Mouse (Mus musculus): ENCODE data around the gene Clint1. TPM values are rescaled to one million over a fixed set of nuclear protein-coding genes. Genes with fewer than 3 reads are reported as not detected.

The Clint1 gene
- polyA plus RNA-seq, 1 experiment from 2014 or later, result 60.3 TPM

DNA sequence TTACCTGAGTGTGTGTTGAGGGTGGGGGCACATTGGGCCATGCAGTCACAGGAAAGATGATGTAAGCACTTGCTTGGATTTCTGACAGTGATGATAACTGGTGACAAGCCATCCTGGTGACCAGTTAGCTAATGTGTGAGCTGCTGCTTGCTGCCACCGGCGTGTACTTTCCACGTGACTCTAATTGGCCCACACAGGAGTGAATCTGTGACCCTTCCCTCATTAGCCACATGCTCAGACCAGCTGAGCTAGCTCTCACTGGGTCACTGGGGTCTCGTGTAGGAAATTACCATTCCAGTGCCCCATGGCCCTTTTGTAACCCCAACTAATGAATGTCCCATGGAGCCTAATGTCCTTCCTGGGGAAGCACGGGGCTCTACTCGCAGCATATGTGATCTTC, 73.6 kb downstream of the Clint1 start:
- Histone ChIP-seq H3K36me3 (peaks cover 10% of the 10 kb centered on the region), H3K27me3 (ENCODE audit: low read depth, poor library complexity, severe bottlenecking) (no peaks in the 10 kb centered on the region), H3K27ac (replicated peaks) (peak overlapping the region; percentile 83), H3K4me1 (peaks cover 38% of the 10 kb centered on the region), H3K9me3 (replicated peaks) (no peaks in the 10 kb centered on the region), H3K4me3 (no peak overlapping the region)
- no peak for DNase-seq (ENCODE audit: low spot score)
- WGBS, result 63% methylated on average over 6 of the region's 6 CpGs

DNA sequence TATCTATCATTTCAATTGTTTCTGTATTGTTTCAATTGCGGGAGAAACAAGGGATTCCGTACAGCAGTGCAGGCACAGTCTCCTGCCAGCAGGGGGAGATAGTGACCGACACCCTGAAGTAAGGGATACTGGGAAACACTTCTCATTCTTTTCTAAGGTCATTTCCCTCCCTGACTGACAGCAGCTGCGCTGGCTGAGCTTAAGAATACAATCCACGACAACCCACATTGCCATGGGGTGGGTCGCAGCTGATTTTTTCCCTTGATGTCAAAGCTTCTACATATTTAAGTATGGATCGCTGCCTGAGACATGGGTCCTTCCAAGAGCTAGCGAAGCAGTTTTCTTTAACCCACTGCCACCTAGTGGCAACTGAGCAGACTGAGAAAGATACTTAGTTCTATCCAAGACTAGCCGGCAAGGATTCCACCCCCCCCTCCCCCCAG, 74.8 kb downstream of the Clint1 start:
- Histone ChIP-seq H3K27me3 (ENCODE audit: low read depth, poor library complexity, severe bottlenecking) (no peaks in the 10 kb centered on the region), H3K9me3 (replicated peaks) (no peaks in the 10 kb centered on the region), H3K36me3 (peaks cover 20% of the 10 kb centered on the region), H3K4me3 (peak overlapping the region; percentile 55), H3K4me1 (peaks cover 26% of the 10 kb centered on the region), H3K27ac (replicated peaks) (peak overlapping the region; percentile 83)
- under 1% methylated on average over 9 of the region's 9 CpGs for WGBS
- DNase-seq (ENCODE audit: low spot score), result peak; percentile 84

DNA sequence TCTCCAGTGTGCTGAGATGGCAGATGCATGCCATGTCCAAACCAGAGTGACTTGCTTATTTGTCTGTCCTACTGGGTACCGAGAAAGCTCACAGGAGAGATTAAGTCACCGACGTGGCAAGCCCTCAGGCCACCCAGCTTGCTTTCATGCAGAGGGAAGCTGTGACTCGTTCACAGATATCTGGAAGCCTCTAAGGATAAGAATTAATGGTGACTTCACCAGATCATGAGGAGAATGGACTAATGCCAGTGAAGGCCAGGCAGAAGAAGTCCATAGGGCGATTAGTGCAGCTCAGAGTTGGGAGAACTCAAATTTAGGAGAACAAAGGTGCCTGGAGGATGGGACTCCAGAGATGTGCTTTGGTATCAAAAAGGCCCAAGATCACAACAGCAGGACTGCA, 75.6 kb downstream of the Clint1 start:
- Histone ChIP-seq H3K4me3 (no peak overlapping the region), H3K27ac (replicated peaks) (no peak overlapping the region), H3K27me3 (ENCODE audit: low read depth, poor library complexity, severe bottlenecking) (no peaks in the 10 kb centered on the region), H3K4me1 (peaks cover 18% of the 10 kb centered on the region), H3K36me3 (peaks cover 26% of the 10 kb centered on the region), H3K9me3 (replicated peaks) (no peaks in the 10 kb centered on the region)
- DNase-seq (ENCODE audit: low spot score), result no peak
- 62% methylated on average over 5 of the region's 5 CpGs for WGBS

DNA sequence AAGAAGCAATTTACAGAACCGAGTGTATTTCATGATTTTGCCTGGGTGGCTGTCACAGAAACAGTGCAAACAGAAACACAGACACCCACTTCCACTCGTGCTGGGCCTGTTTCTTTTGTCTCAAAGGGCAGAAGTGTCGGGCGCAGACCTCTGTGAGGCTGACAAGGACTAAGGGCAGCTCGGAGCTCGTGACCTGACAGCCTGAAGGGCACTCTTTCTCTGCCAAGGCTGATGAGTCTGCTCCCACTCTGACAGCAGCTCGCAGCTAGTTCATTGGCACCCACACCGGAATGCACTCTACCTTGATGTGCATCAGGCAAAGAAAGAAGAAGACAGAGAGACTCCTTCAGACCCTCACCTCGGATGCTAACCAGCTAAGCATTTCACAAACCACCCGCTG, 77.7 kb downstream of the Clint1 start:
- WGBS, result 86% methylated on average over 10 of the region's 10 CpGs
- Histone ChIP-seq H3K9me3 (replicated peaks) (no peaks in the 10 kb centered on the region), H3K27ac (replicated peaks) (no peak overlapping the region), H3K4me1 (peaks cover 15% of the 10 kb centered on the region), H3K4me3 (no peak overlapping the region), H3K27me3 (ENCODE audit: low read depth, poor library complexity, severe bottlenecking) (no peaks in the 10 kb centered on the region), H3K36me3 (peaks cover 47% of the 10 kb centered on the region)
- no peak for DNase-seq (ENCODE audit: low spot score)

DNA sequence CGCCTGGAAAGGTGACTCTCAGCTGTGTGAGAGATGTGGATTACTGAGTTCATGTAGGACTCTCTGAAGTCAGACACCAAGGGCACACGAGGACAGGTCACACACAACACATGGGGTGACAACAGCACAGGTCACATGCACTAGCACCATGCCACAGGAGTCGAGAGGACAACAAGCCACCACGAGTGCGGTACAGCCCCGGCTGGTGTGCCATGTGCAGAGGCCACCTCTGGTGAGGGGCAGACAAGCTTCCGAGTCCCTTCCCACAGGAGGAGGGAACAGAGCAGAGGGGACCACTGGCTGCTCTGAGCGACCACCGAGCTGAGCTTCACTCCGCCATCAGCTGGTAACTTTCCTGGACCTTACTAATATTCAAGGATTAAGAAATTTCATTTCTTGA, 80.9 kb downstream of the Clint1 start:
- no peak for DNase-seq (ENCODE audit: low spot score)
- WGBS, result 93% methylated on average over 10 of the region's 10 CpGs
- Histone ChIP-seq H3K27me3 (ENCODE audit: low read depth, poor library complexity, severe bottlenecking) (no peaks in the 10 kb centered on the region), H3K4me1 (no peaks in the 10 kb centered on the region), H3K4me3 (no peak overlapping the region), H3K27ac (replicated peaks) (no peak overlapping the region), H3K36me3 (peaks cover 79% of the 10 kb centered on the region), H3K9me3 (replicated peaks) (no peaks in the 10 kb centered on the region)

DNA sequence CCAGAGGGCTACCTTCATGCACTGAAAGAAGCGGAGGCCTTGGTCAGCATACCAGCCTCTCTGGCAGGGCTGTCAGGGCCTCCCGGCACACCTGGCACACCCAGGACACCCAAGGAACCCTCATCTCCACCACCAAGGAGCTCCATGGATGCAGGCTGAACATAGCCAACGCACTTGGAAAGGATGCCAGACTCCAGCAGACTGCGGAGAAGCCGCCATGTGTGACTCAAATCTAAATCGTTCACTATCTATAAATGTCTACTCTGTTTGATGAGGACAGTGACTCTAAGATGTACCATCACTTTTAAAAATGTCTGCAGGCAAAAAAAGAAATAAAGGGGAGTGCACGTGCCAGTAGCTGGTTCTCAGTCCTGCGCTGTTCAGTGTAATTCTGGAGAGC, 85.6 kb downstream of the Clint1 start:
- H3K9me3 ChIP-seq (replicated peaks), result no peaks in the 10 kb centered on the region
- H3K27ac ChIP-seq (replicated peaks), result no peak overlapping the region
- H3K4me3 ChIP-seq, result no peak overlapping the region
- DNase-seq (ENCODE audit: low spot score), result no peak
- WGBS, result 95% methylated on average over 8 of the region's 8 CpGs
- H3K4me1 ChIP-seq, result 0 out of 2 replicates have a peak, but pooled peaks cover 8% of the 10 kb centered on the region
- peaks cover 65% of the 10 kb centered on the region for H3K36me3 ChIP-seq
- no peaks in the 10 kb centered on the region for H3K27me3 ChIP-seq (ENCODE audit: low read depth, poor library complexity, severe bottlenecking)

DNA sequence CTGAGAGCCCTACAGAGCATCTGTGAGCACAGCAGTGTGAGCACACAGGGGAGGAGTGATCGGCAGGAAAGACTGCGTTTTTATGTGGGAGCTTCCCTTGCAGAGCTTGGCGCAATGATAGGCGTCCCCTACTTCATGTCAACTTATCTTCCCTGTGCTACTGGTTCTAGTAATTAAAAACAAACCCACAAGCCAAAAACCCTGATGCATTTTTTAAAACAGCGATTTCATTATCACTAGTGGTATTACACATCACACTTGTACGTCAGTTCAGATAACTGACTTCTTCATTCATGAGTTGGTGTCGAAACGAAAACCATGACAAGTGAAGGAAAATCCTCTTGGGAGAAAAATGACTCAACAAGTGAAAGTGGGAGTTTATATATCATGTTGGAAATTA, 87.1 kb downstream of the Clint1 start:
- H3K9me3 ChIP-seq (replicated peaks), result no peaks in the 10 kb centered on the region
- no peaks in the 10 kb centered on the region for H3K27me3 ChIP-seq (ENCODE audit: low read depth, poor library complexity, severe bottlenecking)
- no peak for DNase-seq (ENCODE audit: low spot score)
- H3K36me3 ChIP-seq, result peaks cover 50% of the 10 kb centered on the region
- no peak overlapping the region for H3K4me3 ChIP-seq
- H3K27ac ChIP-seq (replicated peaks), result no peak overlapping the region
- peaks cover 22% of the 10 kb centered on the region for H3K4me1 ChIP-seq
- WGBS, result 97% methylated on average over 8 of the region's 8 CpGs

DNA sequence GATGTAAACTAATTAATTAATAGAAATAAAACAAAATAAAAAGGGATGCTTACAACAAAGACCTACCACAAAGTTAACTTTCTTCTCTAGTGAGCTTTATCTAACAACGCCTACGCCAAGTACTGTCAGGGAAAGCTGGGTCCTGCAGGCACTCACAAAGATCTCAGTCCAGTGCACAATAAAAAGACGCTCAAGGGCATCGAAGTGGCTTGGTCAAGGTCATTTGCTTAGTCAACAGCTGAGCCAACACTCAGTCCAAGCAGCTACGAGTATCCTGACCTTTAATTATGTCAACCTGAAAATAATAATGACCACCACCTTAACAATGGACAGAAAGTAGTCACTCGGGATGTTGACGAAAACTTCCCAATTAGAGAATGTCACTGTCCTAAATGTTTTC, 90.4 kb downstream of the Clint1 start:
- WGBS, result 92% methylated on average over 7 of the region's 7 CpGs
- Histone ChIP-seq H3K27me3 (ENCODE audit: low read depth, poor library complexity, severe bottlenecking) (no peaks in the 10 kb centered on the region), H3K36me3 (peaks cover 17% of the 10 kb centered on the region), H3K27ac (replicated peaks) (no peak overlapping the region), H3K4me1 (peaks cover 26% of the 10 kb centered on the region), H3K4me3 (no peak overlapping the region), H3K9me3 (replicated peaks) (no peaks in the 10 kb centered on the region)
- no peak for DNase-seq (ENCODE audit: low spot score)

DNA sequence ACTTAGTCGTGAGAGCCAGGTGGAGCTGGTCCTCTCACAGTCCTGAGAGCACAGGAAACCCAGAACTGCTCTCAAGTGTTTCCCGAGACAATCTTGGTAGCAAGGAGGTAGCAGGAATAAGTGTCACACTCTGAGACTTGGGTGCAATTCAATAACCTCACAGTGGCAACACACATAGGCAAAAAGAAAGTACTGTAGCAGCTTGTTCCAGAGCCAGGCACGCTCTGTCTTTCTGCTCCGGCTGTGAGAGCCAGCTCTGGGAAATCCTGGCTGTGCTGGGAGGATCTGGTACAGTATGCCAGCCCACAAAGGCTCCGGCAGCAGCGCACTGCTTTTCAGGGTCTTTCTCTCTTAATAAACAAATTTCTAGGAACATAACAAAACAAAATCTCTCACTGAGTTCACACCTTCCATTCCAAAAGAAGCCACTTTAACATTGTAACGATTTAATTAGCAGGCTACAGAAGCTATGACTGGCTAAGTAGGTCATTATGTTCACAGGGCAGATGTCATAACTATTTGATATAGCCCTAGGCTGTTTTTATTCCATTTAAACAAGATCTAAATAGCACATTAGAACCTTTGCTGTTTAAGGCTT, 91.4 kb downstream of the Clint1 start:
- peaks cover 26% of the 10 kb centered on the region for H3K4me1 ChIP-seq
- peaks cover 16% of the 10 kb centered on the region for H3K36me3 ChIP-seq
- H3K4me3 ChIP-seq, result peak overlapping the region; percentile 94
- H3K27ac ChIP-seq (replicated peaks), result 0 out of 2 replicates have a peak overlapping the region, but pooled peaks have one; percentile 93
- H3K27me3 ChIP-seq (ENCODE audit: low read depth, poor library complexity, severe bottlenecking), result no peaks in the 10 kb centered on the region
- WGBS, result 80% methylated on average over 7 of the region's 7 CpGs
- no peak for DNase-seq (ENCODE audit: low spot score)
- no peaks in the 10 kb centered on the region for H3K9me3 ChIP-seq (replicated peaks)

DNA sequence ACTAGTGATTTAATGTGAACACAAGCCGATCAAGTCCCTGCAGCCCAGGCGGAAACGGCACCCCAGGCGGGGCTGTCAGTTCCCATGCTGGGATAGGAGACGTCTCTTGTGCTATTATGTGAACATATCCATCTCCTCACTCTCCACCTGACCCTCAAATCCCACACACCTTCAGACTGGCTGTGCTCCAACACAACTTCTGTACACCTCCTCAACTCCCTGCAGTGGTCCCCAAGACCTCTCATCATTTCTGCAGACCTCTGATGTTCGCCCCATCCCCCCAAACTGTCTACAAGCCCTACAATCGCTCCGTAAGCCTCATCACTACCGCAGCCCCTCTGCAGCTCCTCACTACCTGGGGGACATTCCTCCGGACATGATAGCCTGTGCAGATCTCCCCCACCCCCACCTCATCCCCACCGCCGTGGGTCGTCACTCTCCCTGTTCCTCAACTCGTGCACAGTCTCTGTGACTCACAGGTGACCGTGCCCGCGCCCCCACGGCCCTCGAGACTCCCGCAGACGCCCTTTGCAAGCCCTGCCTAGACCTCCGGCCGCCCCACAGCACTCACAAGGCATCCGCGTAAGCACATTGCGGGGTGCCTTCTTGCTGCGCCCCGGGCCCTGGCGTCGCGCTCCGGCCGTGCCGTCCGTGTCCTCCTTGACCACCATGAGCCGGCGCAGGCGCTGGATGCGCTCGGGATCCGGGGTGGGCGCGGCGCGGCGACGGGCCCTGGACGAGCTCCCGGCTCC, 92.2 kb downstream of the Clint1 start:
- Histone ChIP-seq H3K4me3 (peak overlapping the region; percentile 94), H3K36me3 (peaks cover 24% of the 10 kb centered on the region), H3K9me3 (replicated peaks) (no peaks in the 10 kb centered on the region), H3K27me3 (ENCODE audit: low read depth, poor library complexity, severe bottlenecking) (no peaks in the 10 kb centered on the region), H3K27ac (replicated peaks) (peak overlapping the region; percentile 93), H3K4me1 (peaks cover 26% of the 10 kb centered on the region)
- DNase-seq (ENCODE audit: low spot score), result peak; percentile 30
- under 1% methylated on average over 49 of the region's 49 CpGs for WGBS

DNA sequence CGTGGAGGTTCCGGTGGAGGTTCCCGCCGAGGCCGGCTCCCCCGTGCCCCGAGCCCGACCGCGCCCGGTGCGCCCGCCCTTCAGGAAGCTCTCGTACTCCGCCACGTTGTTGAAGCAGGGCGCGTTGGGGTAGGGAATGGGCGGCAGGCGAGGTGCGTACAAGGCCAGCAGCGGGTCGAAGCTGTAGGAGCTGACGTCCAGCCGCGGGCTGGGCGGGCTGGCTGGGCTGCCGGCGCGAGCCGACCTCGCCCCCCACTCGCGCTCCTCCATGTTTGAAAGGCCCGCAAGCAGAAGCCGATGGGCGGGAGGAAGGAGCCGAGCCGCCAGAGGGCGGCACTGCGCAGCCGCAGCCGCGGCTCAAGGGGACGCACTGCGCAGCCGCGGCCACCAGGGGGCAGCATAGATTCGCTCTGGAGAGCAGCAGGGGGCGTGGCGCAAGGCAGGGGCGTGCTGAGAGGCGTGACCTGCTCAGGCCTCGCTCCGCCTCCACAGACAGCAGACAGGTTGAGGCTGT, 92.8 kb downstream of the Clint1 start, which contains the start of gene Lsm11:
Lsm11 (minus strand) TSS at position 293 of the 514 bp plus-strand sequence.
- Histone ChIP-seq H3K27me3 (ENCODE audit: low read depth, poor library complexity, severe bottlenecking) (no peaks in the 10 kb centered on the region), H3K9me3 (replicated peaks) (no peaks in the 10 kb centered on the region), H3K36me3 (peaks cover 30% of the 10 kb centered on the region), H3K4me3 (peak within 1 kb of the TSS; percentile 94), H3K4me1 (peaks cover 26% of the 10 kb centered on the region), H3K27ac (replicated peaks) (peak within 1 kb of the TSS; percentile 93)
- WGBS, result under 1% methylated on average over 55 of the region's 55 CpGs
- DNase-seq (ENCODE audit: low spot score), result peak; percentile 96

DNA sequence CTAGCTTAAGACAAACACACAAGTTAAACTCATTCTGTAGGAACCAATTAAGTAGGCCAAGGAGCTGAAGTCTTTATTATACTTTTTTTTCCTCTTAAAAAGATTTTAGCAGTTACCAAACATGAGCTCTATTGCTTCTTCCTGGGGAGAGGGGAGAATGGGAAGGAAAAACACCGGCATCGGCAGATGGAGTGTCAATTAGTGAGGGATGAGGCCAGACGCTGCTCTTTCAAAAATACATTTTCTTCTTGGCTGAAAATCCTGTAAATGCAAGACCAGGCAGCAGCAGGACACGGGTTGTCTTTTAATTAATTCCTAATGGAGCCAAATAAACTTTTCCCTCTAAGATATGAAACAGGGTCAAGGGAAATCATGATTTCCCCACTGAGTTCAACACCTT, 94.9 kb downstream of the Clint1 start:
- Histone ChIP-seq H3K4me3 (no peak overlapping the region), H3K4me1 (peaks cover 21% of the 10 kb centered on the region), H3K27ac (replicated peaks) (no peak overlapping the region), H3K27me3 (ENCODE audit: low read depth, poor library complexity, severe bottlenecking) (no peaks in the 10 kb centered on the region), H3K9me3 (replicated peaks) (no peaks in the 10 kb centered on the region), H3K36me3 (peaks cover 36% of the 10 kb centered on the region)
- DNase-seq (ENCODE audit: low spot score), result no peak
- 90% methylated on average over 4 of the region's 4 CpGs for WGBS

DNA sequence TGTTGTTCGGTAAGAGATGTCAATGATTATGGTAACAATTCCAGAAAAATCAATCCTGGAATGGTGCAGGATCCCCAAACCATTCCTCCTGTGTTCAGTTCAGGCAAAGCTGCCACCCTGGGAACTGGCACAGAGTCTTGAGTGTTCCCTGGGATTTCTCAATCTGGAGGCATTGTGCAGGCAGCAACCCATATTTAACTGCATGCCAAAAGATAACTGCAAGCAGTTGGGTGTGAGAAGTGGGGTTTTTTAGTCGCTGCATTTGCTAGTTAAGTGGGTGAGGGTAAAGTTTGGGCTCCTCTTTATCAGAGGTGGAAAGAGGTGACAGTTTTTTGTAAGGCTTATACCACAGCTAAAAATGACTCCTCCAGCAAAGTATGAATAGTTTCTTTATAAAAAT, 95.6 kb downstream of the Clint1 start:
- Histone ChIP-seq H3K36me3 (peaks cover 42% of the 10 kb centered on the region), H3K4me1 (peaks cover 22% of the 10 kb centered on the region), H3K27ac (replicated peaks) (no peak overlapping the region), H3K4me3 (no peak overlapping the region), H3K9me3 (replicated peaks) (no peaks in the 10 kb centered on the region), H3K27me3 (ENCODE audit: low read depth, poor library complexity, severe bottlenecking) (no peaks in the 10 kb centered on the region)
- no peak for DNase-seq (ENCODE audit: low spot score)
- WGBS, result 90% methylated on average over 2 of the region's 2 CpGs

Data from midbrain, embryonic 10.5 days (tissue).